Mouse (Mus musculus) stomach, embryonic 15.5 days (tissue): ENCODE measurements around the gene Fam151a. TPM values are rescaled to one million over a fixed set of nuclear protein-coding genes. Genes with fewer than 3 reads are reported as not detected.
A peak's percentile ranks its signal among the peaks of the same experiment; 100 is the strongest.
"Not testable (repeated sequence)": the region's sequence is repeated elsewhere in the genome, so short reads cannot be mapped to it uniquely, and the experiment has no call there.

Experiments used
- ATAC-seq: fragments of 200-750 bp; cut with Nextera tagmentation; 2 replicates; pipeline ENCODE4 v1.8.0; 2017; ENCODE audit warnings: low read depth, moderate number of reproducible peaks, moderate TSS enrichment; ENCODE audit not compliant: insufficient read depth, low FRiP score
- H3K27ac ChIP-seq: fragments of 300-500 bp; sonication (generic); 2 replicates; pipeline ENCODE4 v1.5.1; 2015; ENCODE audit warnings: mild to moderate bottlenecking, inconsistent platforms
- H3K27me3 ChIP-seq: fragments of 300-500 bp; sonication (generic); replicated peaks from 2 replicates; pipeline ENCODE4 v1.6.1; 2015; ENCODE audit warnings: inconsistent platforms
- H3K36me3 ChIP-seq: fragments of 300-500 bp; sonication (generic); 2 replicates; pipeline ENCODE4 v1.6.1; 2015; ENCODE audit warnings: inconsistent platforms
- H3K4me1 ChIP-seq: fragments of 300-500 bp; sonication (generic); 2 replicates; pipeline ENCODE4 v1.6.1; 2015; ENCODE audit warnings: inconsistent platforms
- H3K4me2 ChIP-seq: fragments of 300-500 bp; sonication (generic); 2 replicates; pipeline ENCODE4 v1.6.1; 2015; ENCODE audit warnings: mild to moderate bottlenecking, inconsistent platforms
- H3K4me3 ChIP-seq: fragments of 300-500 bp; sonication (generic); replicated peaks from 2 replicates; pipeline ENCODE4 v1.5.1; 2015; ENCODE audit warnings: inconsistent platforms
- H3K9ac ChIP-seq: fragments of 300-500 bp; sonication (generic); 2 replicates; pipeline ENCODE4 v1.6.1; 2015; ENCODE audit warnings: inconsistent platforms
- H3K9me3 ChIP-seq: fragments of 300-500 bp; sonication (generic); 2 replicates; pipeline ENCODE4 v1.6.1; 2016; ENCODE audit warnings: inconsistent platforms
- WGBS: fragments of 180-500 bp; shearing (Covaris S2); methylation state at CpG from one replicate; pipeline ENCODE4 v1.1.7; 2015; 5-methylcytosine and 5-hydroxymethylcytosine counted together
- polyA plus RNA-seq: library from polyadenylated mRNA; unstranded; fragments of >200 nt; fragmentation: Nextera tagmentation; extraction: Ambion mirVana; gene quantifications from 2 replicates; pipeline ENCODE4 v1.2.1, GENCODE M21; 2015

Gene Fam151a
- polyA plus RNA-seq, 1 experiment from 2014 or later = 8.8 TPM

- H3K27me3 ChIP-seq = no peaks in the 10 kb centered on the region
- H3K4me2 ChIP-seq = no peak overlapping the region
- no peak overlapping the region for H3K9ac ChIP-seq
- no peaks in the 10 kb centered on the region for H3K9me3 ChIP-seq
- peak overlapping the region; percentile 80 for H3K27ac ChIP-seq
- peaks cover 17% of the 10 kb centered on the region for H3K4me1 ChIP-seq
- peak; percentile 93 for ATAC-seq
- no peak overlapping the region for H3K4me3 ChIP-seq
- H3K36me3 ChIP-seq = no peaks in the 10 kb centered on the region
- WGBS = 40% methylated on average over 5 of the region's 5 CpGs
These were observed 44.6 kb downstream of the Fam151a start for GRCm38 (mm10) chr4:106778116-106778788.

GRCm38 (mm10) chr4:106780045-106780444 lies 46.4 kb downstream of the Fam151a start:
- Histone ChIP-seq H3K4me1 (peaks cover 17% of the 10 kb centered on the region), H3K27me3 (no peaks in the 10 kb centered on the region), H3K27ac (no peak overlapping the region), H3K36me3 (no peaks in the 10 kb centered on the region), H3K9me3 (no peaks in the 10 kb centered on the region), H3K4me2 (no peak overlapping the region), H3K9ac (no peak overlapping the region), H3K4me3 (no peak overlapping the region)
- WGBS = 56% methylated on average over 3 of the region's 3 CpGs
- no peak for ATAC-seq

DNA sequence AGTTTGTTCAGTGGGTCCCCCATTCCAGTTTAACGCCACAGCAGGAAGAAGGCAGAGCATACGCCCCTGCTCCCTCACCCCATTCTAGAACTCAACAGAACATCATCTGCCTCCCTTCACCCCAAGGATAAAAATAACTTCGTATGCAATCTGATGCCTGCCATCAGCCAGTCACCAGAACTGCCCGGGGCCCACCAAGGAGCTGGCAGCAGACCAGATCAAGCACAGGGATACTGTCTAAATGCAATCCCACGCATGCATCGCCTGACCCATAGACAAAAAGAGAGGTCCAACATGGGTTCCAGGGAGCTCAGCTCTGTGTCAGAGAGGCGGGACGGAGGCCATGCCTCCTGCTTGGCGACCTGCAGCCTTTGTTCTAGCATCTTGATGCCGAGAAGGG lies 49.4 kb downstream of the Fam151a start:
- H3K27me3 ChIP-seq = no peaks in the 10 kb centered on the region
- no peak overlapping the region for H3K9ac ChIP-seq
- no peak overlapping the region for H3K4me3 ChIP-seq
- no peaks in the 10 kb centered on the region for H3K9me3 ChIP-seq
- no peak overlapping the region for H3K27ac ChIP-seq
- 80% methylated on average over 10 of the region's 10 CpGs for WGBS
- no peaks in the 10 kb centered on the region for H3K36me3 ChIP-seq
- no peak overlapping the region for H3K4me2 ChIP-seq
- ATAC-seq = no peak
- H3K4me1 ChIP-seq = peaks cover 29% of the 10 kb centered on the region

GRCm38 (mm10) chr4:106784806-106785205 lies 51.1 kb downstream of the Fam151a start:
- no peak overlapping the region for H3K27ac ChIP-seq
- no peaks in the 10 kb centered on the region for H3K27me3 ChIP-seq
- ATAC-seq = no peak
- H3K4me1 ChIP-seq = peaks cover 19% of the 10 kb centered on the region
- no peak overlapping the region for H3K9ac ChIP-seq
- WGBS = 87% methylated on average over 7 of the region's 7 CpGs
- H3K4me3 ChIP-seq = no peak overlapping the region
- H3K9me3 ChIP-seq = no peaks in the 10 kb centered on the region
- H3K36me3 ChIP-seq = no peaks in the 10 kb centered on the region
- no peak overlapping the region for H3K4me2 ChIP-seq

- ATAC-seq = no peak
- Histone ChIP-seq H3K4me1 (peaks cover 19% of the 10 kb centered on the region), H3K27ac (peak overlapping the region; percentile 68)
These were observed 51.7 kb downstream of the Fam151a start for GRCm38 (mm10) chr4:106785345-106785744.

DNA sequence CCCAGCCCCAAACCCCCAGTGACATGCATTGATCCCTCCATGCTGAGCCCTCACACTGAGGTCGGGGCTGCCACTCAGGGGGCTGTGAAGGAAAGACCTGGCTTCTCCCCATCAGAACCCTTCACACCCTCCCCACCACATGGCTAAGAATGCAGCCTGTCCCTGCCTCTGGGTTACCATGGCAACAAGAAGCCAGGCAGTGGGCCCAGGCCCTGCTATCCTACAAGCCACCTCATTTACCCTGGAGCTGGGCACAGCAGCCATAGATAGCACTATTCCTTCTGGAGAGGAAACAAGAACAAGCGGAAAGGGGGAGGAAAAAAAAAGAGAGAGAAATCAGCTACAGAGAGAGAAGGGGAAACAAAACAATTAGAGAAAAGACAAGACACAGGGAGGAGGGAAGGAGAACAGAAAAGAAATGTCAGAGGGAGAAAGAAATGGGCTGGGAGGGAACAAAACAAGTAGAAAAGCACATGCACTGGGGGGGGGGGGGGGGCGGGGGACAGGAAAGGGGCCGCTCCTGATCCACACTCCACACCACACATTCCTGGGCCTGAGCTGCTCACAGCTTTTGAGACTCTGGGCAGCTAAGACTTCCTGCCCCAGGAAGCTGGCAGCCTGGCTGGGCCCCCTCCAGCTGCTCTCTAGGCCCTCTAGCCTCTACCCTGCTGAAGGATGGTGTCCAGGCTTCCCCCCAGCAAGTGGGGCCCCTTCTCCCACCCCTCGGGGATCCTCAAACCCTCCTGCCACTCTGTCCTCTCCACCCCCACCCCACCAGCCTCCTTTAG lies 52.3 kb downstream of the Fam151a start:
- peak; percentile 33 for ATAC-seq
- Histone ChIP-seq H3K36me3 (no peaks in the 10 kb centered on the region), H3K4me2 (no peak overlapping the region), H3K27ac (peak overlapping the region; percentile 68), H3K9ac (no peak overlapping the region), H3K4me3 (no peak overlapping the region), H3K27me3 (no peaks in the 10 kb centered on the region), H3K4me1 (peaks cover 22% of the 10 kb centered on the region), H3K9me3 (no peaks in the 10 kb centered on the region)
- WGBS = 15% methylated on average over 4 of the region's 5 CpGs

More at GRCm38 (mm10) chr4:106785345-106785744, 51.7 kb downstream of the Fam151a start:
- whole genome bisulfite sequencing = 57% methylated on average over 7 of the region's 7 CpGs
- Histone ChIP-seq H3K9ac (no peak overlapping the region), H3K9me3 (no peaks in the 10 kb centered on the region), H3K4me3 (no peak overlapping the region), H3K36me3 (no peaks in the 10 kb centered on the region), H3K27me3 (no peaks in the 10 kb centered on the region), H3K4me2 (no peak overlapping the region)

- Histone ChIP-seq H3K27ac (peak overlapping the region; percentile 1; the same call in 1 of the 2 replicates), H3K36me3 (no peaks in the 10 kb centered on the region), H3K4me3 (no peak overlapping the region), H3K9me3 (no peaks in the 10 kb centered on the region), H3K4me2 (no peak overlapping the region), H3K4me1 (peaks cover 26% of the 10 kb centered on the region), H3K9ac (no peak overlapping the region), H3K27me3 (no peaks in the 10 kb centered on the region)
- WGBS = 38% methylated on average over 7 of the region's 7 CpGs
- no peak for ATAC-seq
These were observed 54.1 kb downstream of the Fam151a start for GRCm38 (mm10) chr4:106787830-106788229.

DNA sequence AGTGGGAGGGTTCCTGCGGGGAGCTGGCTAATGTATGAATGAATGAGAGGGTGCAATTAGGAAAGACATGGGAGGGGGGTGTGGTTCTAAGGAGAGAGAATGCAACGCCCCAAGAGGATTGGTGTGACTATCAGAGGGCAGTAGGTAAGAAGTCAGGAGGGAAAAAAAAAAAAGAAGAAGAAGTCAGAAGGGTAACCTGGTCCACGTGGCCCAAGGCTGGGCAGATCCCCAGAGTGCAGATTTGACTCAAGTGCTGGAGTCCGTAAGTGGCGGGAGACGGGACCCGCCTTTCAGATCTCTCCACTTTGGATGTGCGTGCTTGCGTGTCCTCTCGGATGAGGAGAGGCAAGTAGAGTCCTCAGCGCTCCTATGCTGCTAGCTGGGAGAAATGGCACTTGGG lies 54.9 kb downstream of the Fam151a start:
- Histone ChIP-seq H3K27ac (no peak overlapping the region), H3K9ac (no peak overlapping the region), H3K4me1 (peaks cover 26% of the 10 kb centered on the region), H3K27me3 (no peaks in the 10 kb centered on the region), H3K36me3 (no peaks in the 10 kb centered on the region), H3K4me3 (no peak overlapping the region), H3K9me3 (no peaks in the 10 kb centered on the region), H3K4me2 (no peak overlapping the region)
- ATAC-seq = no peak
- 84% methylated on average over 11 of the region's 11 CpGs for WGBS

- ATAC-seq = no peak
- Histone ChIP-seq H3K9ac (no peak overlapping the region), H3K4me2 (no peak overlapping the region), H3K27ac (no peak overlapping the region), H3K27me3 (no peaks in the 10 kb centered on the region), H3K36me3 (no peaks in the 10 kb centered on the region), H3K9me3 (no peaks in the 10 kb centered on the region), H3K4me1 (peaks cover 26% of the 10 kb centered on the region), H3K4me3 (no peak overlapping the region)
- WGBS = 52% methylated on average over 9 of the region's 9 CpGs
These were observed 56.0 kb downstream of the Fam151a start for GRCm38 (mm10) chr4:106789705-106790104.

- not testable (repeated sequence) for H3K4me3 ChIP-seq, ATAC-seq, H3K27ac ChIP-seq, H3K4me2 ChIP-seq, H3K36me3 ChIP-seq, H3K9me3 ChIP-seq, H3K9ac ChIP-seq, H3K27me3 ChIP-seq
- peaks cover 25% of the 10 kb centered on the region for H3K4me1 ChIP-seq
- WGBS = 77% methylated on average over 5 of the region's 5 CpGs
These were observed 56.5 kb downstream of the Fam151a start for GRCm38 (mm10) chr4:106790218-106790617.

DNA sequence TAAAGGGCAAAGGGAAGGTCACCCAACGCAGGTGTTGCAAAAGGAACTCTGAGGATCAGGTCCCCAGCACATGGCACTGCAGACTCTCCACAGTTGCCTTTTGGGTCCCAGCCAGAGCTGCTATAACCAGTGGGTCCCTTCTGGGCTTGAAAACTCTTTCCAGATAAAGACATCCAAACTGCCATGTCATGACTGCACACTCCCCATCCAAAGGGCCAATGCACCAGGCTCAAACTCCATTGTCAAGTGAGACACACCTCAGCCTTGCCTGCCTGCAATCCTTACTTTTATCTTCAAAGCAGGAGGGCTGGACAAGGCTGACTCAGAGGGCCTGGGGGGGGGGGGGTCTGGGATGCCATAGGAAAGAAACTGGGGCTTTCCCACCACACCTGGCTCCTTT lies 57.2 kb downstream of the Fam151a start:
- Histone ChIP-seq H3K27ac (no peak overlapping the region), H3K9ac (no peak overlapping the region), H3K9me3 (no peaks in the 10 kb centered on the region), H3K27me3 (no peaks in the 10 kb centered on the region), H3K4me3 (no peak overlapping the region), H3K4me1 (peaks cover 23% of the 10 kb centered on the region), H3K4me2 (no peak overlapping the region), H3K36me3 (no peaks in the 10 kb centered on the region)
- ATAC-seq = no peak
- WGBS = 79% methylated on average over 1 of the region's 1 CpGs

DNA sequence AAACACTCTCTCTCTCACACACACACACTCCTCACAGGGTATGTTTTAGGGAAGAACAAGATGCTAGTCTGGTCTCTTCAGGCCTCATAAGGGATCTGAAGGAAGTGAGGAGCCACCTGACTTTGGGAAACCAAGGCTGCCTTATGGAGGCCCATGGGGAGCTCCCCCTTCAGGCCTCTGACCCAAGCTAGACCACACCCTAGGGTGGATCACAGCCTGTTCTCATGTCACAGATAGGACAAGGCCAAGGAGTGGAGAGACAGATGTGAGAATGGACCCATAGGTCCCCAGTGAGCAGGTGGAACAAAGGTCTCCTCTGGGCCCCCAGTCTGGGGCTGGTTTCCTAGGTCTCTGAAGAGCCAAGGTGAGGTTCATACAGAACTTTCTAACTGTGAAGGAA lies 58.6 kb downstream of the Fam151a start:
- Histone ChIP-seq H3K27me3 (no peaks in the 10 kb centered on the region), H3K4me1 (peaks cover 14% of the 10 kb centered on the region), H3K4me3 (no peak overlapping the region), H3K4me2 (no peak overlapping the region), H3K9ac (no peak overlapping the region), H3K9me3 (no peaks in the 10 kb centered on the region), H3K27ac (no peak overlapping the region), H3K36me3 (no peaks in the 10 kb centered on the region)
- ATAC-seq = peak; percentile 83
